8 mouse cellular contexts compared by ENCODE assay signal in genomic region chr15:79357036-79357911, GRCm38 (mm10). TPM values are rescaled to one million over a fixed set of nuclear protein-coding genes. Genes with fewer than 3 reads are reported as not detected.
A peak's percentile ranks its signal among the peaks of the same experiment; 100 is the strongest.
DNase-seq lines count a peak whose midpoint lies in the region; ATAC-seq and TF ChIP-seq lines count a peak whose summit lies in the region.

No protein-coding gene starts in this region.

- DNase-seq in layer of hippocampus, adult 2 months (ENCODE audit: low spot score in 2 of 2), result peak; percentile 22 to 52
- DNase-seq in layer of hippocampus, adult 9-11 months, result no peak
- DNase-seq in heart, postnatal 14 days, result peak; percentile 77 to 81
- DNase-seq in kidney, postnatal 36 days, result peak; percentile 72 to 87
- peak; percentile 96 for DNase-seq in lung, postnatal 0 days (ENCODE audit: low spot score)
- DNase-seq in testis, postnatal 14 days (ENCODE audit: low spot score), result peak; percentile 72

- H3K27me3 ChIP-seq in lung, postnatal 0 days (replicated peaks; ENCODE audit: insufficient read depth, low read length), result no peaks in the 10 kb centered on the region

- intact Hi-C loops in heart, postnatal 14 days (cut with DNase I), result no loop called here

- H3K9ac ChIP-seq in lung, postnatal 0 days (replicated peaks; ENCODE audit: low read depth), result peak overlapping the region; percentile 44

- peaks cover 4% of the 10 kb centered on the region; the same call in 1 of the 2 replicates for H3K36me3 ChIP-seq in lung, postnatal 0 days (ENCODE audit: insufficient read depth, low read length)

- ATAC-seq in erythroid progenitor cell, adult 5-6 weeks (replicated peaks; ENCODE audit: low FRiP score, poor library complexity, severe bottlenecking), result peak; percentile 47; the same call in 1 of the 2 replicates
- ATAC-seq in lung, postnatal 0 days, result peak; percentile 90
- ATAC-seq in neutrophil, adult 5-6 weeks (ENCODE audit: extremely low read depth, insufficient number of reproducible peaks, low FRiP score, poor library complexity, severe bottlenecking), result peak; percentile 48

- H3K4me3 ChIP-seq in layer of hippocampus, adult 2 months, result peak overlapping the region; percentile 56
- H3K4me3 ChIP-seq in lung, postnatal 0 days (ENCODE audit: low read depth, low read length), result peak overlapping the region; percentile 39

- TF ChIP-seq CTCF in layer of hippocampus, adult 2 months (conservative IDR thresholded peaks at IDR 0.05), result peak; percentile 37
- peak; percentile 52 for TF ChIP-seq CTCF in lung, postnatal 0 days (IDR thresholded peaks at IDR 0.05)

- H3K4me2 ChIP-seq in lung, postnatal 0 days (replicated peaks; ENCODE audit: low read depth, low read length), result peak overlapping the region; percentile 77

- 1% methylated on average over 72 of the region's 77 CpGs for WGBS in lung, postnatal 0 days

- H3K9me3 ChIP-seq in lung, postnatal 0 days (ENCODE audit: low read length), result no peaks in the 10 kb centered on the region

- peak; percentile 15; the same call in 1 of the 2 replicates for TF ChIP-seq EP300 in lung, postnatal 0 days (IDR thresholded peaks at IDR 0.05)

- H3K27ac ChIP-seq in layer of hippocampus, adult 2 months, result no peak overlapping the region; the same call in 1 of the 2 replicates
- H3K27ac ChIP-seq in lung, postnatal 0 days (ENCODE audit: low read length), result peak overlapping the region; percentile 92

- peaks cover 38% of the 10 kb centered on the region for H3K4me1 ChIP-seq in lung, postnatal 0 days (ENCODE audit: insufficient read depth, low read depth, low read length)

RNA-seq across cellular contexts. Expression of gene Maff, which starts 10.9 kb away (rescaled TPM):
- 1 to 10 TPM in 1 of 2 experiments, under 1 TPM in 1; 0.87 to 1.8 TPM for total RNA-seq in layer of hippocampus, adult 2 months (2021)
- total RNA-seq in erythroid progenitor cell, adult 5-6 weeks (2015; ENCODE audit: low replicate concordance), result not detected in 2 replicates
- total RNA-seq in erythroid progenitor cell, adult 5-6 weeks (2017; ENCODE audit: low replicate concordance), result not detected in 2 replicates
- total RNA-seq in heart, postnatal 14 days (2021), result 1 to 10 TPM; 6.2 to 6.9 TPM
- polyA plus RNA-seq in lung, postnatal 0 days (2015; fragmentation: Nextera tagmentation; extraction: Ambion mirVana), result 10.6 and 10.8 TPM in 2 replicates
- 2.7 and 3.4 TPM in 2 replicates for total RNA-seq in neutrophil, adult 5-6 weeks (2017)

RNA-seq across cellular contexts. Expression of gene Pla2g6, which starts 29.1 kb away (rescaled TPM):
- 10 to 100 TPM; 23.8 to 23.9 TPM for total RNA-seq in layer of hippocampus, adult 2 months (2021)
- total RNA-seq in erythroid progenitor cell, adult 5-6 weeks (2015; ENCODE audit: low replicate concordance), result 3.8 and 4.3 TPM in 2 replicates
- 2.1 and 7.5 TPM in 2 replicates for total RNA-seq in erythroid progenitor cell, adult 5-6 weeks (2017; ENCODE audit: low replicate concordance)
- 10 to 100 TPM; 10.4 to 10.6 TPM for total RNA-seq in heart, postnatal 14 days (2021)
- 11.8 and 13.7 TPM in 2 replicates for polyA plus RNA-seq in lung, postnatal 0 days (2015; fragmentation: Nextera tagmentation; extraction: Ambion mirVana)
- total RNA-seq in neutrophil, adult 5-6 weeks (2017), result 3.4 and 5.5 TPM in 2 replicates

RNA-seq across cellular contexts. Expression of gene Tmem184b, which starts 46.1 kb away (rescaled TPM):
- total RNA-seq in layer of hippocampus, adult 2 months (2021), result 10 to 100 TPM; 53.6 to 56.0 TPM
- total RNA-seq in erythroid progenitor cell, adult 5-6 weeks (2015; ENCODE audit: low replicate concordance), result 0.84 and 3.6 TPM in 2 replicates
- total RNA-seq in erythroid progenitor cell, adult 5-6 weeks (2017; ENCODE audit: low replicate concordance), result 0.39 TPM in 1 of 2 replicates, not detected in the other
- total RNA-seq in heart, postnatal 14 days (2021), result 10 to 100 TPM; 52.8 to 55.6 TPM
- polyA plus RNA-seq in lung, postnatal 0 days (2015; fragmentation: Nextera tagmentation; extraction: Ambion mirVana), result 55.3 and 56.7 TPM in 2 replicates
- 22.8 and 29.3 TPM in 2 replicates for total RNA-seq in neutrophil, adult 5-6 weeks (2017)
